Mouse (Mus musculus): Measurements from ENCODE around the gene Ftsj3. TPM values are rescaled to one million over a fixed set of nuclear protein-coding genes. Genes with fewer than 3 reads are reported as not detected.

Gene Ftsj3
- total and polyA plus RNA-seq, 3 experiments: 21.6 to 109 (median 49.0) TPM

DNA sequence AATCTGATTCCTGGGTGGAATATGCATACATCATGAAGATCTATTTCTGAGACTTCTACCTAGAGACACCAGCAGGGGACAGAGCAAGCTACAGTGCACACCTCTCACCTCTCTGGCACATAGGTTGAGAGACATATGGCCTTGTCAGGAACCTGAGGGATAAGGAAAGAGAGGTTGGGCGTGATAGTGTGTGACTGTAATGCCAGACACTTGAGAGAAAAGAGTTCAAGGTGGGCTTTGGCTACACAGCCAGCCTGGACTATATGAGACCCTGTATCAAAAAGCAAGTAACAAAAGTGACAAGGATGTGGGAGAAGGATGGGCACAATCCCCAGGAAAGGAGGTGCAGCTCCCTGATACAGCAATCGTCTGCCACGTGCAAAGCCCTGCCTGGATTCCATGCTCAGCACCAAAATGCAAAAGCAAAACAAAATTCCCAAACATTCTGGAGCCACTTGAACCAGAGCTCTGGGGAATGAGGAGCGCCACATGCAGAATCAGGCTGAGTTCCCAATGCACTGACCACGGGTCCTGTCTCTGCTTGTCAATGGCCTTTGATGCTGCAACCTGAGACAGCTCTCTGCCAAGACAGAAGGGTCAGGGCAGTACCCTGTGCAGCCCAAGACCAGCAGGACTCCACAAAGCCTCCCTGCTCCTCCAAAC lies 15.4 kb upstream of the Ftsj3 start:
- Histone ChIP-seq H3K4me1 (ENCODE audit: insufficient read depth, low read depth, low read length) (peaks cover 69% of the 10 kb centered on the region), H3K36me3 (replicated peaks) (peaks cover 48% of the 10 kb centered on the region), H3K9me3 (replicated peaks) (no peaks in the 10 kb centered on the region), H3K4me3 (ENCODE audit: low read depth, low read length) (peak overlapping the region; percentile 92), H3K27me3 (ENCODE audit: insufficient read depth, low read length) (no peaks in the 10 kb centered on the region)
- TF ChIP-seq POLR2AphosphoS5 (IDR thresholded peaks at IDR 0.05; ENCODE audit: insufficient replicate concordance, low read depth, low read length) (no peak), TAL1 (conservative IDR thresholded peaks at IDR 0.05; ENCODE audit: low read depth, low read length) (no peak), GATA2 (IDR thresholded peaks at IDR 0.05; ENCODE audit: borderline replicate concordance, low read depth, low read length) (no peak), CTCF (IDR thresholded peaks at IDR 0.05; ENCODE audit: low read depth, low read length) (no peak), GATA1 (IDR thresholded peaks at IDR 0.05; ENCODE audit: borderline replicate concordance, low read length) (no peak)
- ATAC-seq (ENCODE audit: extremely low read depth, insufficient number of reproducible peaks, low FRiP score, poor library complexity, severe bottlenecking) (no peak), DNase-seq (ENCODE audit: low spot score) (no peak)

DNA sequence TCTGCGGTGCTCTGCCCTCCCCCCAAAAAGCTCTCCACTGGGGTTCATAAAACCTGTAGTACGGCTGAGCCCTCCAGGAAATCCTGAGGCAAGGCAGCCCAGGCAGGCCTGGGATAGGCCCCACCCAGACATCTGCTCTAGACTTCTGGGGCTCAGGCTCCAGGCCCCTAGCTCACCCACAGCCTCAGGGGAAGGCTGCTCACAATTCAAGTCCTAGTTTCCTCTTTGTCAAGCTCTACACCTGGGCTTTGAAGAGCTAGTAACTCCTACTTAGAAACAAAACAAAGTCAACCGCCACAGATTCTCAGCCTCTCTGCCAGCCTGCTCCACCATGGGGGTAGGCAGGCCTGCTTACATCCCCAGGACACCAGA lies 13.2 kb upstream of the Ftsj3 start:
- Histone ChIP-seq H3K4me3 (ENCODE audit: low read depth, low read length) (peak overlapping the region; percentile 20; the same call in 1 of the 2 replicates), H3K27me3 (ENCODE audit: insufficient read depth, low read length) (no peaks in the 10 kb centered on the region), H3K4me1 (ENCODE audit: insufficient read depth, low read depth, low read length) (peaks cover 56% of the 10 kb centered on the region), H3K9me3 (replicated peaks) (no peaks in the 10 kb centered on the region), H3K36me3 (replicated peaks) (peaks cover 71% of the 10 kb centered on the region)
- ATAC-seq (ENCODE audit: extremely low read depth, insufficient number of reproducible peaks, low FRiP score, poor library complexity, severe bottlenecking): 0 out of 2 replicates have a peak, but pooled peaks have one; percentile 18
- TF ChIP-seq POLR2AphosphoS5 (IDR thresholded peaks at IDR 0.05; ENCODE audit: insufficient replicate concordance, low read depth, low read length) (no peak), GATA2 (IDR thresholded peaks at IDR 0.05; ENCODE audit: borderline replicate concordance, low read depth, low read length) (no peak), CTCF (IDR thresholded peaks at IDR 0.05; ENCODE audit: low read depth, low read length) (no peak), GATA1 (IDR thresholded peaks at IDR 0.05; ENCODE audit: borderline replicate concordance, low read length) (no peak), TAL1 (conservative IDR thresholded peaks at IDR 0.05; ENCODE audit: low read depth, low read length) (no peak)
- DNase-seq (ENCODE audit: low spot score): peak; percentile 73

DNA sequence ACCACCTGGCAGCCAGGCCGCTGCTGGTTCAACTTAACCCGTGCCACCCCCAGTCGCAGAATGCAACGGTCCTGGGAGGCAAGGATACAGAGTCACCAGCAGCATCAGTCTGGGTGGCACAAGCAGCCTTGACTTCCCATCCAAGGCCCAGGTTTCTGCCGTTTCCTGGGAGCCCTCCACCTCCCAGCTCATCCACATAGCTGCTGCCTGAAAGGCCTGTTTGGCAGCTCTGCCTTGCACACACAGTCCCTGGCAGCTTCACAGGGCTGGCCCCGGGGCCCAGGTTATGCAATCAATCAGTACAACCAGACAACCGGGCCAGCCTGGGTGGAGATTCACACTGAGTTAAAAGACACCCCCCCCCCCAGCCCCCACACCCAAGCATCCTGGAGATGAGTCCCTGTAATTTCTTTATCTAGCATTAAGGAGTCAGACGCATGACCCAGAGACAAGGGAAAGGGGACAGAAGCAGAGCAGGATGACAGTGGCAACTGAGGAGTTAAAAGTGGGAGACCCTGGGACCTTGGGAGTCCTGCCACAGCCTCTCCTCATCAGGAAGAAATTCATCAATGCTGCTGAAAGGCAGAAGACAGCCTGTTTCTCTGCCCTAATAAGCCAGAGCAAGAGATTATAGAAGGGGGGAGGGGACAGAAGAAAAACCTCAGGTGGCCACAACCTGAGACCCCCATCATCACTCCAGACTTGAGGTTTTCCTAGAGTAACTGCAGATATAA lies 12.6 kb upstream of the Ftsj3 start:
- ATAC-seq (ENCODE audit: extremely low read depth, insufficient number of reproducible peaks, low FRiP score, poor library complexity, severe bottlenecking) (no peak), DNase-seq (ENCODE audit: low spot score) (no peak)
- no peaks in the 10 kb centered on the region for H3K9me3 ChIP-seq (replicated peaks)
- no peak for TF ChIP-seq POLR2AphosphoS5 (IDR thresholded peaks at IDR 0.05; ENCODE audit: insufficient replicate concordance, low read depth, low read length)
- no peak for TF ChIP-seq TAL1 (conservative IDR thresholded peaks at IDR 0.05; ENCODE audit: low read depth, low read length)
- no peak for TF ChIP-seq CTCF (IDR thresholded peaks at IDR 0.05; ENCODE audit: low read depth, low read length)
- no peaks in the 10 kb centered on the region for H3K27me3 ChIP-seq (ENCODE audit: insufficient read depth, low read length)
- peak overlapping the region; percentile 51; the same call in 1 of the 2 replicates for H3K4me3 ChIP-seq (ENCODE audit: low read depth, low read length)
- peaks cover 51% of the 10 kb centered on the region for H3K4me1 ChIP-seq (ENCODE audit: insufficient read depth, low read depth, low read length)
- peaks cover 76% of the 10 kb centered on the region for H3K36me3 ChIP-seq (replicated peaks)

DNA sequence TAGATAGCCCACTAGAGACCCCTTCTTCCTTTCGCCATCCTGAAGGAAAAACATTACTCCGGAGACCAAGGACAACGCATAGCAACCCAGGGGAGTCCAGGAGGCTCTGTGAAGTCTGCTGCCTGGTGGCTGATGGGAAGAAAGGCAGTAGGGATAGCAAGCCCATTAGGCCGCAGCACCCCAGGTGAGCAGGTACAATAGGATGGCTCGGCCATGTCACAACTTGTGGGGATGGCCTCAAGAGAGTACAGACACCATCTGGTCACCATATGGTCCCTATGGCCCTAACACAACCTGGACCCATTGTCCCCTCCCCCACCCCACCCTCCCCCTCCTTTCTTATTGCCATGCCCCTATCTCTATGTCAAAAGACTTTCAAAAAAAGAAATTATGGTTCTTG lies 12.0 kb upstream of the Ftsj3 start:
- TF ChIP-seq CTCF (IDR thresholded peaks at IDR 0.05; ENCODE audit: low read depth, low read length) (no peak), GATA1 (IDR thresholded peaks at IDR 0.05; ENCODE audit: borderline replicate concordance, low read length) (no peak), POLR2AphosphoS5 (IDR thresholded peaks at IDR 0.05; ENCODE audit: insufficient replicate concordance, low read depth, low read length) (no peak), TAL1 (conservative IDR thresholded peaks at IDR 0.05; ENCODE audit: low read depth, low read length) (no peak), GATA2 (IDR thresholded peaks at IDR 0.05; ENCODE audit: borderline replicate concordance, low read depth, low read length) (no peak)
- peaks cover 50% of the 10 kb centered on the region for H3K4me1 ChIP-seq (ENCODE audit: insufficient read depth, low read depth, low read length)
- no peak for ATAC-seq (ENCODE audit: extremely low read depth, insufficient number of reproducible peaks, low FRiP score, poor library complexity, severe bottlenecking)
- no peaks in the 10 kb centered on the region for H3K27me3 ChIP-seq (ENCODE audit: insufficient read depth, low read length)
- H3K4me3 ChIP-seq (ENCODE audit: low read depth, low read length): peak overlapping the region; percentile 51; the same call in 1 of the 2 replicates
- DNase-seq (ENCODE audit: low spot score): no peak
- H3K9me3 ChIP-seq (replicated peaks): no peaks in the 10 kb centered on the region
- peaks cover 82% of the 10 kb centered on the region for H3K36me3 ChIP-seq (replicated peaks)

DNA sequence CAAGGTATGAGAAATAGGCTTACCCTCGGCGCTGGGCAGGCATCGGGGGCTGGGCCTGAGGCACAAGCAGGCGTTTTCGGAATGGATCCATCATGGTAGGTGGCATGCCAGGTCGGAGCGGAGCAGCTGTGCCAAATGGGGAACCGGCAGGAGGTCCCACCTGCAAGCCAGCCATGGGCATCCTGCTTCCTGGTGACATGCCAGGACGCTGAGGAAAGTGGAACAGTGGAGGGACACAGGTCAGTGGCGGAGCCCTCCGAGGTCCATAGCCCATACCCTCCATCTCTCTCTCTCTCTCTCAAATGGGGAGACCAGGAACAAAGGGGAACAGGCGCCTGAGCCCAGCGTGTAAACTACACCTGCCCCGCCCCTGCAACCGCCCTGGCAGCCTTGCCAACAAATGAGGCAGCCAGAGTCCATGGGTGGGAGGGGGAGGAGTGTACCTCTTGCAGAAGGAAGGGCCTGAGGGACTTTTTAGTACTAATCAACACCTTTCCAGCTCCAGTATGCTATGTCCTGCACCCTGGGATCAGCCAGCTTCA lies 11.5 kb upstream of the Ftsj3 start:
- H3K36me3 ChIP-seq (replicated peaks): peaks cover 87% of the 10 kb centered on the region
- no peak for DNase-seq (ENCODE audit: low spot score)

DNA sequence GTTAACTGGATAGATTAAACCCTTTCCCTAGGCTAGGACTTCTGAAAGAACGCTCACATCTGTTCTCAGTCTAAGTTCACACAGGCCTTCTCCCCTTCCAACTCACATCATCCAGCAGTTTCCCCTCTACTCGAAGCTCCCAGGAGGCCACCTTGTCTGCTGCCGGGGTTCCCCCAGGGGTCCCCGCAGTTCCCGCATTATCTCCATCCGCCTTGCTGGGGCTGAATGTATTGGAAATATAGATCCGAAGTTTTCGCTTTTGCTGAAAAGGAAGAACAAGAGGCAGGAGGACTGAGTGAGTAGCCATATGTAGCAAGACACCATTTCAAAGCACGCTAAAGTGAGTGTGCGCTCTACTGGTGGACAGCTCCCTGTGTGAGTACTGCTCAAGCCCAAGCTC lies 10.6 kb upstream of the Ftsj3 start:
- no peak for ATAC-seq (ENCODE audit: extremely low read depth, insufficient number of reproducible peaks, low FRiP score, poor library complexity, severe bottlenecking)
- Histone ChIP-seq H3K27me3 (ENCODE audit: insufficient read depth, low read length) (no peaks in the 10 kb centered on the region), H3K4me3 (ENCODE audit: low read depth, low read length) (no peak overlapping the region), H3K36me3 (replicated peaks) (peaks cover 95% of the 10 kb centered on the region), H3K4me1 (ENCODE audit: insufficient read depth, low read depth, low read length) (peaks cover 51% of the 10 kb centered on the region), H3K9me3 (replicated peaks) (no peaks in the 10 kb centered on the region)
- no peak for TF ChIP-seq TAL1 (conservative IDR thresholded peaks at IDR 0.05; ENCODE audit: low read depth, low read length)
- no peak for TF ChIP-seq GATA1 (IDR thresholded peaks at IDR 0.05; ENCODE audit: borderline replicate concordance, low read length)
- no peak for TF ChIP-seq CTCF (IDR thresholded peaks at IDR 0.05; ENCODE audit: low read depth, low read length)
- no peak for TF ChIP-seq GATA2 (IDR thresholded peaks at IDR 0.05; ENCODE audit: borderline replicate concordance, low read depth, low read length)
- TF ChIP-seq POLR2AphosphoS5 (IDR thresholded peaks at IDR 0.05; ENCODE audit: insufficient replicate concordance, low read depth, low read length): no peak
- no peak for DNase-seq (ENCODE audit: low spot score)

More for the DNA sequence above, 11.5 kb upstream of the Ftsj3 start:
- Histone ChIP-seq H3K4me3 (ENCODE audit: low read depth, low read length) (no peak overlapping the region; the same call in 1 of the 2 replicates), H3K4me1 (ENCODE audit: insufficient read depth, low read depth, low read length) (peaks cover 50% of the 10 kb centered on the region), H3K27me3 (ENCODE audit: insufficient read depth, low read length) (no peaks in the 10 kb centered on the region), H3K9me3 (replicated peaks) (no peaks in the 10 kb centered on the region)
- no peak for TF ChIP-seq GATA2 (IDR thresholded peaks at IDR 0.05; ENCODE audit: borderline replicate concordance, low read depth, low read length)
- no peak for TF ChIP-seq POLR2AphosphoS5 (IDR thresholded peaks at IDR 0.05; ENCODE audit: insufficient replicate concordance, low read depth, low read length)
- no peak for TF ChIP-seq CTCF (IDR thresholded peaks at IDR 0.05; ENCODE audit: low read depth, low read length)
- TF ChIP-seq GATA1 (IDR thresholded peaks at IDR 0.05; ENCODE audit: borderline replicate concordance, low read length): no peak
- TF ChIP-seq TAL1 (conservative IDR thresholded peaks at IDR 0.05; ENCODE audit: low read depth, low read length): no peak
- no peak for ATAC-seq (ENCODE audit: extremely low read depth, insufficient number of reproducible peaks, low FRiP score, poor library complexity, severe bottlenecking)
